Mouse (Mus musculus) kidney, adult 2 months (tissue): Measurements from ENCODE around the gene Trim10.

Experiments
- CTCF ChIP-seq: fragments of 200-500 bp; conservative IDR thresholded peaks from 2 replicates; pipeline ENCODE4 v1.5.1; 2011; ENCODE audit warnings: low read depth, mild to moderate bottlenecking, control low read depth, low read length, moderate library complexity, mixed read lengths; ENCODE audit not compliant: insufficient read depth, insufficient read length
- POLR2A ChIP-seq: fragments of 200-500 bp; IDR thresholded peaks from one replicate; pipeline ENCODE4 v1.6.1; 2011; ENCODE audit warnings: low read depth, low read length, control low read depth

DNA sequence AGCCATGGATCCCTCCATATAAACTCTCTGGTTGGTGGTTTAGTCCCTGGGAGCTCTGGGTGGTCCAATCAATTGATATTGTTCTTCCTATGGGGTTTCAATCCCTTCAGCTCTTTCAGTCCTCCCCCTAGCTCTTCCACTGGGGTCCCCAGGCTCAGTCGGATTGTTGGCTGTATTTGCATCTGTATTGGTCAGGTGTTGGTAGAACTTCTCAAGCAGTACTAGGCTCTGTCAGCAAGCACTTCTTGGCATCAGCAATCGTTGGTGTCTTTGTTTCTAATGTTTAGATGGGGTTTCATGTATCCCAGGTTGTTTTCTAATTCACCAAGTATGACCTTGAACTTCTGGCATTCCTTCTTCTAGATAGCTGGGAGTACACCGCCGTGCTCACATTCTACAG, 36.7 kb upstream of the Trim10 start:
- TF ChIP-seq CTCF (no peak), POLR2A (no peak)
